Mouse (Mus musculus) left cerebral cortex, postnatal 10 days (tissue): ENCODE measurements around the gene Dcps. TPM values are rescaled to one million over a fixed set of nuclear protein-coding genes. Genes with fewer than 3 reads are reported as not detected.

Experiments
- total RNA-seq, 2 experiments: library from RNA; stranded (reverse); gene quantifications; 2 replicates each; pipeline ENCODE4 v1.2.3; 2021

Dcps gene
- total RNA-seq, 2 experiments from 2014 or later = 17.6 to 18.5 TPM

Other genes with a start within 250 kb of the Dcps start
- gene St3gal4, start 56.8 kb downstream of the Dcps start, total RNA-seq = 10 to 100 TPM; 26.8 to 27.2 TPM
- 10 to 100 TPM; 54.4 to 61.0 TPM for gene Srpr, start 24.1 kb upstream of the Dcps start, total RNA-seq
- gene Tirap, start 24.2 kb upstream of the Dcps start, total RNA-seq = 1 to 10 TPM; 2.3 to 3.4 TPM
- 10 to 100 TPM; 39.3 to 41.7 TPM for gene Foxred1, start 35.0 kb upstream of the Dcps start, total RNA-seq
- gene Fam118b, start 91.7 kb upstream of the Dcps start, total RNA-seq = 10 to 100 TPM; 20.5 to 23.7 TPM
- gene Rpusd4, start 91.8 kb upstream of the Dcps start, total RNA-seq = 10 to 100 TPM in 1 of 2 experiments, 1 to 10 TPM in 1; 8.5 to 10.4 TPM
- gene Cdon, start 245.1 kb upstream of the Dcps start, total RNA-seq = 10 to 100 TPM in 1 of 2 experiments, 1 to 10 TPM in 1; 7.8 to 10.5 TPM